Comparison of ENCODE assay signal across 8 mouse cellular contexts in genomic region chr9:115120678-115121224, GRCm38 (mm10).
DNase-seq lines count a peak whose midpoint lies in the region; ATAC-seq and TF ChIP-seq lines count a peak whose summit lies in the region.

No protein-coding gene starts in this region.

- no peaks in the 10 kb centered on the region for H3K9me3 ChIP-seq in heart, embryonic 15.5 days (replicated peaks)
- H3K9me3 ChIP-seq in forebrain, embryonic 15.5 days, result no peaks in the 10 kb centered on the region
- H3K9me3 ChIP-seq in lung, postnatal 0 days (ENCODE audit: low read length), result no peaks in the 10 kb centered on the region

- no peak for TF ChIP-seq CTCF in lung, postnatal 0 days (IDR thresholded peaks at IDR 0.05)

- H3K27me3 ChIP-seq in heart, embryonic 15.5 days, result no peaks in the 10 kb centered on the region
- no peaks in the 10 kb centered on the region for H3K27me3 ChIP-seq in forebrain, embryonic 15.5 days
- H3K27me3 ChIP-seq in lung, postnatal 0 days (replicated peaks; ENCODE audit: insufficient read depth, low read length), result no peaks in the 10 kb centered on the region

- TF ChIP-seq EP300 in lung, postnatal 0 days (IDR thresholded peaks at IDR 0.05), result no peak

- H3K36me3 ChIP-seq in heart, embryonic 15.5 days, result no peaks in the 10 kb centered on the region
- no peaks in the 10 kb centered on the region for H3K36me3 ChIP-seq in forebrain, embryonic 15.5 days
- H3K36me3 ChIP-seq in lung, postnatal 0 days (ENCODE audit: insufficient read depth, low read length), result no peaks in the 10 kb centered on the region

- no peak overlapping the region for H3K9ac ChIP-seq in heart, embryonic 15.5 days
- H3K9ac ChIP-seq in forebrain, embryonic 15.5 days (replicated peaks), result no peak overlapping the region
- no peak overlapping the region for H3K9ac ChIP-seq in lung, postnatal 0 days (replicated peaks; ENCODE audit: low read depth)

- WGBS in heart, embryonic 15.5 days, result 40% methylated on average over 17 of the region's 17 CpGs
- 41% methylated on average over 17 of the region's 17 CpGs for WGBS in forebrain, embryonic 15.5 days
- 36% methylated on average over 17 of the region's 17 CpGs for WGBS in lung, postnatal 0 days

- H3K4me2 ChIP-seq in heart, embryonic 15.5 days, result peak overlapping the region; percentile 26
- 0 out of 2 replicates have a peak overlapping the region, but pooled peaks have one; percentile 5 for H3K4me2 ChIP-seq in forebrain, embryonic 15.5 days (replicated peaks)
- peak overlapping the region; percentile 27; the same call in 1 of the 2 replicates for H3K4me2 ChIP-seq in lung, postnatal 0 days (replicated peaks; ENCODE audit: low read depth, low read length)

- no peak for DNase-seq in heart, adult 9 months (ENCODE audit: low spot score in 2 of 2)
- DNase-seq in adrenal gland, postnatal 36 days, result peak; percentile 65 to 75
- peak; percentile 66 for DNase-seq in kidney, adult 18-20 months
- peak; percentile 53 for DNase-seq in lung, postnatal 0 days (ENCODE audit: low spot score)
- DNase-seq in right cerebral cortex, postnatal 4 days, result peak; percentile 50
- no peak for DNase-seq in T-cell, adult 2 months (ENCODE audit: low spot score)

- peaks cover 13% of the 10 kb centered on the region for H3K4me1 ChIP-seq in heart, embryonic 15.5 days (replicated peaks)
- peaks cover 13% of the 10 kb centered on the region for H3K4me1 ChIP-seq in forebrain, embryonic 15.5 days
- H3K4me1 ChIP-seq in lung, postnatal 0 days (ENCODE audit: insufficient read depth, low read depth, low read length), result peaks cover 16% of the 10 kb centered on the region

- peak; percentile 44 for ATAC-seq in heart, embryonic 15.5 days (replicated peaks; ENCODE audit: insufficient number of reproducible peaks, insufficient read depth, low FRiP score, low read depth)
- peak; percentile 48; the same call in 1 of the 2 replicates for ATAC-seq in forebrain, embryonic 15.5 days (replicated peaks)
- ATAC-seq in lung, postnatal 0 days, result peak; percentile 19

- H3K4me3 ChIP-seq in heart, embryonic 15.5 days, result no peak overlapping the region
- no peak overlapping the region for H3K4me3 ChIP-seq in forebrain, embryonic 15.5 days
- H3K4me3 ChIP-seq in lung, postnatal 0 days (ENCODE audit: low read depth, low read length), result no peak overlapping the region

- H3K27ac ChIP-seq in heart, embryonic 15.5 days, result peak overlapping the region; percentile 43; the same call in 1 of the 2 replicates
- 0 out of 2 replicates have a peak overlapping the region, but pooled peaks have one; percentile 17 for H3K27ac ChIP-seq in forebrain, embryonic 15.5 days (replicated peaks)
- no peak overlapping the region for H3K27ac ChIP-seq in lung, postnatal 0 days (ENCODE audit: low read length)

Comparison
In these comparisons a context has a peak if more than half of its experiments do, and no peak if none do; other contexts are left out.
1. DNase-seq: peak in adrenal gland, postnatal 36 days (2 of 2), kidney, adult 18-20 months (single experiment), lung, postnatal 0 days (single experiment) and right cerebral cortex, postnatal 4 days (single experiment); none in heart, adult 9 months (0 of 2) and T-cell, adult 2 months (single experiment).
2. Peak in every context shown above with its lines, with median percentiles within 50 percentile points of each other: ATAC-seq and H3K4me2 ChIP-seq.